Mouse (Mus musculus) heart, embryonic 14.5 days (tissue): ENCODE data around the gene Igflr1. TPM values are rescaled to one million over a fixed set of nuclear protein-coding genes. Genes with fewer than 3 reads are reported as not detected.

Experiments
- ATAC-seq: fragments of 200-750 bp; cut with Nextera tagmentation; 2 replicates; pipeline ENCODE4 v1.8.0; 2017; ENCODE audit warnings: low read depth, moderate TSS enrichment; ENCODE audit not compliant: insufficient number of reproducible peaks, insufficient read depth, low FRiP score
- H3K27ac ChIP-seq, 2 experiments: fragments of 200-500 bp in 1 of 2; fragments of 300-500 bp in 1 of 2; sonication (generic) in 1 of 2; replicated peaks in 1 of 2; 2 replicates each; pipeline ENCODE4 v1.5.1; 2012 to 2014; ENCODE audit warnings: low read depth in 2 of 2, low read length in 2 of 2, control low read depth in 1 of 2, mild to moderate bottlenecking in 1 of 2, mixed read lengths in 1 of 2; ENCODE audit not compliant: control insufficient read depth in 1 of 2, insufficient read depth in 1 of 2
- H3K27me3 ChIP-seq: fragments of 300-500 bp; sonication (generic); 2 replicates; pipeline ENCODE4 v1.6.1; 2014; ENCODE audit warnings: mild to moderate bottlenecking, low read length, control low read depth; ENCODE audit not compliant: control insufficient read depth, insufficient read depth
- H3K36me3 ChIP-seq: fragments of 300-500 bp; sonication (generic); 2 replicates; pipeline ENCODE4 v1.6.1; 2014; ENCODE audit warnings: mild to moderate bottlenecking, control low read depth, low read length, mixed read lengths; ENCODE audit not compliant: control insufficient read depth, insufficient read depth
- H3K4me1 ChIP-seq, 2 experiments: fragments of 200-500 bp in 1 of 2; fragments of 300-500 bp in 1 of 2; sonication (generic) in 1 of 2; 2 replicates each; pipeline ENCODE4 v1.6.1; 2012 to 2014; ENCODE audit warnings: low read length in 2 of 2, control low read depth in 1 of 2, mixed read lengths in 1 of 2; ENCODE audit not compliant: control insufficient read depth in 2 of 2, insufficient read depth in 2 of 2
- H3K4me2 ChIP-seq: fragments of 300-500 bp; sonication (generic); 2 replicates; pipeline ENCODE4 v1.6.1; 2014; ENCODE audit warnings: mild to moderate bottlenecking, low read length
- H3K4me3 ChIP-seq, 2 experiments: fragments of 200-500 bp in 1 of 2; fragments of 300-500 bp in 1 of 2; sonication (generic) in 1 of 2; 2 replicates each; pipeline ENCODE4 v1.5.1; 2012 to 2014; ENCODE audit warnings: low read length in 2 of 2, mild to moderate bottlenecking in 2 of 2, control low read depth in 1 of 2, low read depth in 1 of 2, moderate library complexity in 1 of 2; ENCODE audit not compliant: control insufficient read depth in 1 of 2, insufficient read depth in 1 of 2
- H3K9ac ChIP-seq: fragments of 300-500 bp; sonication (generic); 2 replicates; pipeline ENCODE4 v1.6.1; 2014; ENCODE audit warnings: mild to moderate bottlenecking, low read length
- H3K9me3 ChIP-seq: fragments of 300-500 bp; sonication (generic); 2 replicates; pipeline ENCODE4 v1.6.1; 2016; ENCODE audit warnings: low read length, control low read depth; ENCODE audit not compliant: control insufficient read depth
- WGBS: fragments of 180-500 bp; shearing (Covaris S2); extraction: QIAGEN DNeasy Blood & Tissue Kit; methylation state at CpG from one replicate; pipeline ENCODE4 v1.1.7; 2014; 5-methylcytosine and 5-hydroxymethylcytosine counted together
- polyA plus RNA-seq: library from polyadenylated mRNA; unstranded; fragments of >200 nt; fragmentation: Nextera tagmentation; extraction: Ambion mirVana; gene quantifications from 2 replicates; pipeline ENCODE4 v1.2.1, GENCODE M21; 2014

Igflr1 gene
- polyA plus RNA-seq, 1 experiment from 2014 or later = 2.4 TPM

DNA sequence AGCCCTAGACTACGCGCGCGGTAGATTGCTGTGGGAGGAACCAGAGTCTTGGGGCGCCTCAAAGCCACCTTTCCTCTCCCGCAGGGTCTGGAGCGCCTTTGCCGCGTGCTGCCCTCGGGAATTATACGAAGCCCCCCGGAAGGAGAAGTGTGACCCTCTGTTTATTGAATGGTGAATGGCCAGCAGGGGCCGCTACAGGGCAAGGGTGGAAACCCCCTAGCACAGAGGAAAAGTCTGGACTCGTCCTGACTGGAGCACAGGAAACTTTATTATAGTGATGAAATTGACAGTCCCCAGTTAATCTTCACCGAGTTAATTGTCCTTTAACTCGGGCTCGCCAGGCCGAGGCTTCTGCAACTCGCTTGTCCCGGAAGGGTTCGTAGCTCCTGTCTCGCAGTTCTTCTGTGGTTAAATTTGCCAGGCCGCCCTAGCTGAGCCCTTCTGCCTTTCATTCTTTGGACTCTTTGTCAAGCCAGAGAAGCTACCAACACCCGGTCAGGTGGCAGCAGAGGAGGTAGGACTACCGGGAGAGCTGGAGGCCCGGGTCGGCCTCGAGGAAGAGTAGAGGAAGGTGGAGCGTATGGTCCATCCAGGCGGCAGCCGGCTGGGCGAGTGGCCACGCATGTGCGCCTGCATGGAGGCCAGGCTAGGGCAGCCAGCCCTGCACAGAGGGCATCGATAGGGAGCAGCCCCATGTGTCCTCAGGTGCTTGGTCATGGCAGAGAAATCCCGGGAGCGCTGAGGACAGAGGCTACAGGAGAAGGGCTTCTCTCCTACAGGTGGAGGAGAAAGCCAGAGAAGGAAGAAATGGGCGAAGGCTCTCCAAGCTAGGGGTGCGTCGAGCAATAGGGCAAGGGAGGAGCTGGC is 24.4 kb downstream of the Igflr1 start:
- Histone ChIP-seq H3K4me2 (peak overlapping the region; percentile 82), H3K27me3 (peaks cover 4% of the 10 kb centered on the region), H3K4me1 (peaks cover 3 to 15% of the 10 kb centered on the region in 2 experiments; a peak in 3 of 4 replicates), H3K27ac (peak overlapping the region; percentile 88 to 90), H3K36me3 (peaks cover 21% of the 10 kb centered on the region), H3K9me3 (no peaks in the 10 kb centered on the region), H3K4me3 (peak overlapping the region; percentile 77 to 94), H3K9ac (peak overlapping the region; percentile 96)
- peak; percentile 55 for ATAC-seq
- WGBS = 26% methylated on average over 38 of the region's 40 CpGs

DNA sequence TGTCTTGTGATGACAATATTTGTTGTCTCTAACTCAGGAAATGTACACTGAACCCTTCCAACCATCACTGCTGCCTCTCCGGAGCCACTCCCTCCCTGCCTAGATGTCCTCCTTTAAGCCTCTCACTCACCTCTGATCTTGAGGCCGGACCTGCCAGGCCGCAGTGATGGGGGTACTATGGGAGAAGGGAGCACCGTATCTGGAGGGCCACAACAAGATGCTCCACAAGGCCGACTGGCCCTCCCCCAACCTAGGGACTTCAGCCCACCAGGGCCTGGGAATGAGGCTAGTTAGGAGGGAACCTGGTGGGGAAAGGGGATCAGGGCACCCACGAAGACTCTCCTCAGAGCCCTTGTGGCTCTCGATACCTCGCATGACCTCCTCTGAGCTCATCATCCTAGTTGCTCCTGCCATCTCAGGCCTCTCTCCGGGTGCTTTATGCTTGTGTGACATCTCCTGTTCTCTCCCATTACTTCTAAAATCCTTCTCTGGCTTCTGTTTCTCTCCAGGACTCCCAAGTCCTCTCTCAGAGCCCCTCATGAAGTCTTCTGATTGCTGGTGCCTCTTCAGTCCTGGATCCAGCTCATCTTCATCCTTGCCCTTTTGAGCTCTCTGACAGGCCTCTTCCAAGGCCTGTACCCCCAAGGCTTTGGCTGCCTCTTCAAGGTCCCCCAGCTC is 25.8 kb downstream of the Igflr1 start:
- Histone ChIP-seq H3K36me3 (peaks cover 7% of the 10 kb centered on the region), H3K9ac (no peak overlapping the region), H3K27me3 (peaks cover 5% of the 10 kb centered on the region), H3K4me1 (peaks cover 3 to 15% of the 10 kb centered on the region in 2 experiments; a peak in 3 of 4 replicates), H3K4me3 (no peak overlapping the region), H3K27ac (no peak overlapping the region), H3K4me2 (no peak overlapping the region), H3K9me3 (no peaks in the 10 kb centered on the region)
- ATAC-seq = no peak
- WGBS = 68% methylated on average over 9 of the region's 9 CpGs

DNA sequence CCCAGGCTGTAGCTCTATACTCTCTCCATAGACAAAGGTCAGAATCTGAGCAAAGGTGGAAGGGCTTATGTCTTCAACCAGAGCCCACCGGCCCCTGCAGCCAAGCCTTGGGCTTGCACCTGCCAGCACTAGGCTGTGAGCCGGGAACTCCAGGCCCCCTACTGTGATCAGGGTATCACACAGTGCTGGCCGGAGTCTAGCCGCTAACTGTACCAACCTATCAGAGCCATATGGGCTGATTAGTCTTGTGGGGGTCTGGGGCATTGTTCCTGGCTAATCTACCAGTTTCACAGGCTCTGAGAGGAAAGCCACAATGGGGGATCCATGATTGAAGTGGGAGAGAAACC is 26.4 kb downstream of the Igflr1 start:
- H3K27me3 ChIP-seq = peaks cover 5% of the 10 kb centered on the region
- no peak overlapping the region for H3K4me2 ChIP-seq
- H3K9ac ChIP-seq = no peak overlapping the region
- ATAC-seq = no peak
- no peak overlapping the region for H3K4me3 ChIP-seq
- no peaks in the 10 kb centered on the region for H3K9me3 ChIP-seq
- WGBS = 52% methylated on average over 4 of the region's 4 CpGs
- no peak overlapping the region for H3K27ac ChIP-seq
- H3K4me1 ChIP-seq = peaks cover 3 to 15% of the 10 kb centered on the region in 2 experiments; a peak in 3 of 4 replicates
- H3K36me3 ChIP-seq = peaks cover 2% of the 10 kb centered on the region

DNA sequence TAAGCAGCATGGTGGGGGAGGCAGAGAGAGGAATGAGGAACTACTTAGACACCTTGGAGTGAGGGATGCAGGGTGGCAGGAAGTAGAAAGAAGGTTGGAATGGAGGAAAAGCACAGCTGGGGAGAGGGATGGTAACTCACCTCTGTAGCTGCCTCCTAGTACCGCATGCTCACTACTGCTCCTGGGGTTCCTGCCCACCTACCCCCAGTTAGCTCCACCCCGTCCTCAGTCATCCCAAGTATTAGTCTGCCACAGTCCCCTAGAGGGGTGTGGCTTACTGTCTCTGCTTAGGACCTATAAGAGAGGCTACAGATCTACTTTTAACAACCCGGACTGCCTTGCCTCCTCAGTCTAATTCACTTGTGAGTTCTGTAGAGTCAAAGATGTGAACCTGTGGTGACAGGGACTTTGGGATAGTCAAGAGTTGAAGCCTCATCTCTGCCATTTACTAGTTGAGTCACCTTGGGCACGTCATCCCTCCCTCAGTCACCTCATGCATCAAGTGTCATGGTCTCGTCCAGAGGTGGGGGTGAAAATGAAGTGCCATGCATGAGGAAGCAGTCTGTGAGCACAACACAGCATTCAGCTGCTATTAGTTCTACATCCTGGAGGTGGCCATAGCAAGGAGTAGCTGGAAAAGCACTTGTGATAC is 27.7 kb downstream of the Igflr1 start:
- H3K36me3 ChIP-seq = no peaks in the 10 kb centered on the region
- no peak overlapping the region for H3K9ac ChIP-seq
- peaks cover 0 to 6% of the 10 kb centered on the region in 2 experiments; a peak in 1 of 4 replicates for H3K4me1 ChIP-seq
- H3K9me3 ChIP-seq = no peaks in the 10 kb centered on the region
- H3K27ac ChIP-seq = no peak overlapping the region
- 45% methylated on average over 5 of the region's 5 CpGs for WGBS
- ATAC-seq = no peak
- H3K4me3 ChIP-seq = no peak overlapping the region
- no peak overlapping the region for H3K4me2 ChIP-seq
- peaks cover 5% of the 10 kb centered on the region for H3K27me3 ChIP-seq

DNA sequence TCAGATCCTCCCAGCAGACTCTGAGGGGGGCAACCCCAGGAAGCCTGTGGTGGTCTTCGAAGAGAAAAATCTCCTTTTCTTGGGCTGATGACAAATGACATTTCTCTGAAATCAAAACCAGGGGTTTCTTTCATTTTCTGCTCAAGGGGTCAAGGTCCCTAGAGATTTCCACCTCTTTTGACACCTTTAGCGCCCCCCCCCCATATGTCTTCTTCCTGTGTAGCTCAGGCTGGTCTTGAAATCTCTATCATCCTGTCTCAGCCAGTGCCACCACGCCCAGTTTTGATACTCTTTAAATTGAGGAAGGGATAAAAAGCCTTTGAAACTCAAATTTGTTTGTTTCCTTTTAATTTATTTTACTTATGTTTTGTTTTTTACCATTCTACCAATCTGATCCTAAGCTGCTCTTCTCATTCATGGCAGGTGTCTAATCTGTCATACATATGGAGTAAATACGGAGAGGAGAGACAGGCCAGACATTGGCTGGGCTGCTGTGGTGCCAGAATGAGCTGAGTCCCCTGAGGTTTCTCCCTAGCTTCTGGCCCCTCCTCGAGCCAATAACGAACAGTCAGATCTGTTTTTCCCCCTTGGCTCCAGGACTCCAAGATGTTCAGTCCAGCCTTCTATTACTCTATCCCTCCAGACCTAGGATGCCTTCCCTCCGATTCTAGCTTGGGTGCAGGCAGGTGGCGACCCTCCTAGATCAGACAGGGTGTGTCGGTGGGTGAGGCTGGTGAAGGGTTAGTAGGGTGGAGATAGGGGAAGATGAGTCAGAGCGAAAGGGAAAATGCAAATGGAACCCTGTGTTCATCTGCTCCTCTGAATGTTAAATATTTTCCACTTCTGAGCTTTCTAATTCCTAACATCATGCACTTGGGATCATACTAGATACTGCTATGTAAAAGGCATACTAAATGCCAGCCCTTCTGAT is 28.6 kb downstream of the Igflr1 start:
- 68% methylated on average over 10 of the region's 10 CpGs for WGBS
- Histone ChIP-seq H3K4me3 (no peak overlapping the region), H3K4me2 (no peak overlapping the region), H3K27me3 (peaks cover 5% of the 10 kb centered on the region), H3K36me3 (no peaks in the 10 kb centered on the region), H3K4me1 (peaks cover 0 to 6% of the 10 kb centered on the region in 2 experiments; a peak in 1 of 4 replicates), H3K9me3 (no peaks in the 10 kb centered on the region), H3K27ac (no peak overlapping the region), H3K9ac (no peak overlapping the region)
- ATAC-seq = no peak

DNA sequence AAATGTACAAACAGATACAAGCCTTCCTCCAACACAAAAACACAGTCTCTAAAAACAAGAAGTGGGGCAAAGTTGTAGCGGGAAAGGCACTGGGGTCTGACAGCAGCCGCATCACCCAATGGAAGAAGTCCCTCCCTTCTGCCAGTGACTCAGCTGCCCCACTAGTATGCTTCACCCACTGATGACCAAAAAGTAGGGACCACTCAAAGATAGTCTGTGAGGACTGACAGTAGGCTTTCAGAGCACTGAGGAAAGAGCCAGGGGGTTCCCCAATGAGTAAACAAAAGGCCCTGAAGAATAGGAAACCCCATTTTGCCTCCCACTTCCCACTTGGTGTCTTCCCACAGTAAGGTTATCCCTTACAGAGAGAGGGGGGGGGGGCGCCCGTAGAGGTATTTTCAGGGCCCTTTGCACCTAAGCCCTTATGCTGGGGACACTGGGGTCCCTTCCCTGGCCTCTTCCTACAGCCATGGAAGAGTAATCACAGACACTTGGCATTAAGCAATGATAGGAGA is 29.3 kb downstream of the Igflr1 start:
- no peaks in the 10 kb centered on the region for H3K9me3 ChIP-seq
- peaks cover 0 to 6% of the 10 kb centered on the region in 2 experiments; a peak in 3 of 4 replicates for H3K4me1 ChIP-seq
- 58% methylated on average over 4 of the region's 4 CpGs for WGBS
- no peak overlapping the region for H3K4me2 ChIP-seq
- no peak for ATAC-seq
- no peak overlapping the region for H3K27ac ChIP-seq
- no peaks in the 10 kb centered on the region for H3K36me3 ChIP-seq
- peaks cover 5% of the 10 kb centered on the region for H3K27me3 ChIP-seq
- H3K9ac ChIP-seq = no peak overlapping the region
- H3K4me3 ChIP-seq = no peak overlapping the region
